8 mouse cellular contexts compared by ENCODE assay signal in genomic region chr13:110368556-110369040, GRCm38 (mm10). TPM values are rescaled to one million over a fixed set of nuclear protein-coding genes. Genes with fewer than 3 reads are reported as not detected.
DNase-seq lines count a peak whose midpoint lies in the region; ATAC-seq lines count a peak whose summit lies in the region.
"Not testable (repeated sequence)": the region's sequence is repeated elsewhere in the genome, so short reads cannot be mapped to it uniquely, and the experiment has no call there.

No protein-coding gene starts in this region.

- peak; percentile 12 for DNase-seq in A20 (ENCODE audit: low read depth, low spot score)
- DNase-seq in adrenal gland, adult 8-10 months: peak; percentile 14
- DNase-seq in embryonic facial prominence, embryonic 11.5 days (ENCODE audit: low spot score): peak; percentile 54
- DNase-seq in heart, adult 9 months (ENCODE audit: low spot score in 2 of 2): peak; percentile 10 to 52
- DNase-seq in kidney, postnatal 25 days: peak; percentile 35 to 69
- DNase-seq in spleen, postnatal 4 days (ENCODE audit: low spot score in 2 of 2): peak; percentile 50 to 73

- not testable (repeated sequence) for H3K27me3 ChIP-seq in embryonic facial prominence, embryonic 11.5 days (ENCODE audit: control insufficient read depth, insufficient read depth, low read length); liver, embryonic 15.5 days; neural tube, embryonic 13.5 days

- H3K4me2 ChIP-seq in embryonic facial prominence, embryonic 11.5 days (ENCODE audit: low read depth, low read length); liver, embryonic 15.5 days; neural tube, embryonic 13.5 days: not testable (repeated sequence)

- H3K9ac ChIP-seq in embryonic facial prominence, embryonic 11.5 days (replicated peaks; ENCODE audit: low read length); liver, embryonic 15.5 days; neural tube, embryonic 13.5 days: not testable (repeated sequence)

- not testable (repeated sequence) for ATAC-seq in embryonic facial prominence, embryonic 11.5 days (replicated peaks; ENCODE audit: insufficient number of reproducible peaks, low FRiP score, low TSS enrichment, low read depth)
- ATAC-seq in liver, embryonic 15.5 days (ENCODE audit: insufficient read depth): peak; percentile 19; the same call in 1 of the 2 replicates
- ATAC-seq in neural tube, embryonic 13.5 days (ENCODE audit: low read depth): peak; percentile 69; the same call in 1 of the 2 replicates

- not testable (repeated sequence) for H3K27ac ChIP-seq in embryonic facial prominence, embryonic 11.5 days (replicated peaks; ENCODE audit: low read depth, low read length); liver, embryonic 15.5 days (replicated peaks)
- H3K27ac ChIP-seq in neural tube, embryonic 13.5 days (replicated peaks): 0 out of 2 replicates have a peak overlapping the region, but pooled peaks have one; percentile 3

- not testable (repeated sequence) for H3K36me3 ChIP-seq in embryonic facial prominence, embryonic 11.5 days (replicated peaks; ENCODE audit: control insufficient read depth, insufficient read depth, low read depth, low read length); liver, embryonic 15.5 days (replicated peaks); neural tube, embryonic 13.5 days

- H3K4me1 ChIP-seq in embryonic facial prominence, embryonic 11.5 days (ENCODE audit: control insufficient read depth, insufficient read depth, low read length); neural tube, embryonic 13.5 days (replicated peaks): not testable (repeated sequence)
- H3K4me1 ChIP-seq in liver, embryonic 15.5 days (replicated peaks): peaks cover 14% of the 10 kb centered on the region; the same call in 1 of the 2 replicates

- not testable (repeated sequence) for H3K9me3 ChIP-seq in embryonic facial prominence, embryonic 11.5 days (replicated peaks; ENCODE audit: control insufficient read depth, low read length); liver, embryonic 15.5 days (replicated peaks); neural tube, embryonic 13.5 days

- 60% methylated on average over 6 of the region's 6 CpGs for WGBS in embryonic facial prominence, embryonic 11.5 days
- 45% methylated on average over 6 of the region's 6 CpGs for WGBS in liver, embryonic 15.5 days (ENCODE audit: insufficient replicate concordance)
- WGBS in neural tube, embryonic 13.5 days: 55% methylated on average over 6 of the region's 6 CpGs

- H3K4me3 ChIP-seq in embryonic facial prominence, embryonic 11.5 days (ENCODE audit: low read depth, low read length); liver, embryonic 15.5 days (replicated peaks); neural tube, embryonic 13.5 days: not testable (repeated sequence)

RNA-seq across cellular contexts. Expression of gene Gapt, which starts 11.6 kb away (rescaled TPM):
- under 1 TPM; 0.32 to 0.62 (median 0.35) TPM for total RNA-seq in adrenal gland, adult 8-10 months (2022)
- polyA plus RNA-seq in embryonic facial prominence, embryonic 11.5 days (2014; fragmentation: Nextera tagmentation; extraction: Ambion mirVana): 0.36 and 0.40 TPM in 2 replicates
- polyA plus RNA-seq in liver, embryonic 15.5 days (2015; fragmentation: Nextera tagmentation; extraction: Ambion mirVana): 3.0 and 3.3 TPM in 2 replicates
- polyA plus RNA-seq in neural tube, embryonic 13.5 days (2015; fragmentation: Nextera tagmentation; extraction: Ambion mirVana): 0.14 TPM in 1 of 2 replicates, not detected in the other

RNA-seq across cellular contexts. Expression of gene Plk2, which starts 26.2 kb away (rescaled TPM):
- total RNA-seq in adrenal gland, adult 8-10 months (2022): 10 to 100 TPM; 14.9 to 52.2 (median 24.9) TPM
- polyA plus RNA-seq in embryonic facial prominence, embryonic 11.5 days (2014; fragmentation: Nextera tagmentation; extraction: Ambion mirVana): 152 and 155 TPM in 2 replicates
- polyA plus RNA-seq in liver, embryonic 15.5 days (2015; fragmentation: Nextera tagmentation; extraction: Ambion mirVana): 8.2 and 9.4 TPM in 2 replicates
- polyA plus RNA-seq in neural tube, embryonic 13.5 days (2015; fragmentation: Nextera tagmentation; extraction: Ambion mirVana): 116 TPM in 2 replicates

Comparison
In these comparisons a context has a peak if more than half of its experiments do, and no peak if none do; other contexts are left out.
1. RNA of gene Plk2, which starts 26.2 kb away (polyA plus RNA-seq): 152 to 155 TPM in embryonic facial prominence, embryonic 11.5 days and 116 TPM in neural tube, embryonic 13.5 days; 8.2 to 9.4 TPM in liver, embryonic 15.5 days; every median in the first group is over 10 times any median in the second.
2. Peak in every context shown above with its lines, with median percentiles within 50 percentile points of each other: DNase-seq.